Mouse (Mus musculus): ENCODE data around the gene Cpn2. TPM values are rescaled to one million over a fixed set of nuclear protein-coding genes. Genes with fewer than 3 reads are reported as not detected.
A peak's percentile ranks its signal among the peaks of the same experiment; 100 is the strongest.

Gene Cpn2
- polyA plus RNA-seq, 2 experiments = 2.8 to 4.8 TPM

GRCm38 (mm10) chr16:30244037-30244700, 23.1 kb downstream of the Cpn2 start:
- ATAC-seq (ENCODE audit: insufficient read depth) (no peak), DNase-seq (ENCODE audit: low read depth in 3 of 3, low spot score in 3 of 3) (no peak)
- TF ChIP-seq CTCF (IDR thresholded peaks at IDR 0.05; ENCODE audit: low read depth) = no peak
- no peak for TF ChIP-seq EP300 (IDR thresholded peaks at IDR 0.05; ENCODE audit: low read depth)
- Histone ChIP-seq H3K27ac (no peak overlapping the region), H3K9ac (replicated peaks) (no peak overlapping the region), H3K4me1 (replicated peaks; ENCODE audit: control insufficient read depth in 2 of 2, insufficient read depth in 2 of 2, low read length in 1 of 2) (peaks cover 0 to 4% of the 10 kb centered on the region in 2 experiments; a peak in 1 of 4 replicates), H3K9me3 (ENCODE audit: control insufficient read depth, low read length) (no peaks in the 10 kb centered on the region), H3K27me3 (ENCODE audit: control insufficient read depth, insufficient read depth, low read length) (no peaks in the 10 kb centered on the region), H3K36me3 (replicated peaks; ENCODE audit: control insufficient read depth, insufficient read depth, low read depth) (no peaks in the 10 kb centered on the region), H3K4me2 (ENCODE audit: low read depth) (no peak overlapping the region), H3K4me3 (ENCODE audit: insufficient read depth in 1 of 2, low read depth in 2 of 2, low read length in 2 of 2) (no peak overlapping the region)
- 60% methylated on average over 12 of the region's 12 CpGs for WGBS (ENCODE audit: insufficient replicate concordance)

DNA sequence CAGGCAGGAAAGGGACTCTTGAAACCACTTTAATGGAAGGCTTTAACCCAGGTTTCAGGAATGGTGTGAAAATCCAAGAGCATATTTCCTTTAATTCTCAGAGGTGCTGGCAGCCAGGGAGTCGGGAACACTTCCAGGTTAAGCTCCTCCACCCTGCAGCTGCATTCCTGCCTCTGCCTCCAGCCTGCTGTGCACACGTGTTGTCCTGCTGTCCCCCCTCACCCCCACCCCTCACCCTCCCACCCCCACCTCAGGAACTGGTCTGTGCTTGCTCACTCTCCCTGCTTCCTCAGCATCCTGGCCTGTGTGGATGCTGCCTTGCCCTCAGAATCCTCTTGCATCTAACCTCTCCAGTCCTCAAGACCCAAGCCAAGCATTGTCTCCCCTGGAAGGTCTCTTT, 25.7 kb downstream of the Cpn2 start:
- 22% methylated on average over 2 of the region's 2 CpGs for WGBS (ENCODE audit: insufficient replicate concordance)
- ATAC-seq (ENCODE audit: insufficient read depth) = no peak
- Histone ChIP-seq H3K9me3 (ENCODE audit: control insufficient read depth, low read length) (no peaks in the 10 kb centered on the region), H3K9ac (replicated peaks) (no peak overlapping the region), H3K4me2 (ENCODE audit: low read depth) (no peak overlapping the region), H3K27me3 (ENCODE audit: control insufficient read depth, insufficient read depth, low read length) (no peaks in the 10 kb centered on the region), H3K4me3 (ENCODE audit: insufficient read depth in 1 of 2, low read depth in 2 of 2, low read length in 2 of 2) (no peak overlapping the region), H3K27ac (no peak overlapping the region), H3K4me1 (replicated peaks; ENCODE audit: control insufficient read depth in 2 of 2, insufficient read depth in 2 of 2, low read length in 1 of 2) (peaks cover 0 to 4% of the 10 kb centered on the region in 2 experiments; a peak in 1 of 4 replicates), H3K36me3 (replicated peaks; ENCODE audit: control insufficient read depth, insufficient read depth, low read depth) (no peaks in the 10 kb centered on the region)
- TF ChIP-seq CTCF (IDR thresholded peaks at IDR 0.05; ENCODE audit: low read depth) = no peak
- no peak for TF ChIP-seq EP300 (IDR thresholded peaks at IDR 0.05; ENCODE audit: low read depth)
- no peak for DNase-seq (ENCODE audit: low read depth in 3 of 3, low spot score in 3 of 3)

- H3K27ac ChIP-seq = no peak overlapping the region
- no peak overlapping the region for H3K4me3 ChIP-seq (ENCODE audit: insufficient read depth in 1 of 2, low read depth in 2 of 2, low read length in 2 of 2)
- H3K4me2 ChIP-seq (ENCODE audit: low read depth) = no peak overlapping the region
- no peak overlapping the region for H3K9ac ChIP-seq (replicated peaks)
- DNase-seq (ENCODE audit: low read depth in 3 of 3, low spot score in 3 of 3) (peak; percentile 17 to 24 (median 22)), ATAC-seq (ENCODE audit: insufficient read depth) (peak; percentile 74)
- peaks cover 0 to 4% of the 10 kb centered on the region in 2 experiments; a peak in 1 of 4 replicates for H3K4me1 ChIP-seq (replicated peaks; ENCODE audit: control insufficient read depth in 2 of 2, insufficient read depth in 2 of 2, low read length in 1 of 2)
- peaks cover 3% of the 10 kb centered on the region for H3K27me3 ChIP-seq (ENCODE audit: control insufficient read depth, insufficient read depth, low read length)
- TF ChIP-seq CTCF (IDR thresholded peaks at IDR 0.05; ENCODE audit: low read depth) (no peak), EP300 (IDR thresholded peaks at IDR 0.05; ENCODE audit: low read depth) (no peak)
- H3K9me3 ChIP-seq (ENCODE audit: control insufficient read depth, low read length) = no peaks in the 10 kb centered on the region
- 46% methylated on average over 6 of the region's 6 CpGs for WGBS (ENCODE audit: insufficient replicate concordance)
- H3K36me3 ChIP-seq (replicated peaks; ENCODE audit: control insufficient read depth, insufficient read depth, low read depth) = no peaks in the 10 kb centered on the region
Measured at GRCm38 (mm10) chr16:30238791-30239190, 28.5 kb downstream of the Cpn2 start.

DNA sequence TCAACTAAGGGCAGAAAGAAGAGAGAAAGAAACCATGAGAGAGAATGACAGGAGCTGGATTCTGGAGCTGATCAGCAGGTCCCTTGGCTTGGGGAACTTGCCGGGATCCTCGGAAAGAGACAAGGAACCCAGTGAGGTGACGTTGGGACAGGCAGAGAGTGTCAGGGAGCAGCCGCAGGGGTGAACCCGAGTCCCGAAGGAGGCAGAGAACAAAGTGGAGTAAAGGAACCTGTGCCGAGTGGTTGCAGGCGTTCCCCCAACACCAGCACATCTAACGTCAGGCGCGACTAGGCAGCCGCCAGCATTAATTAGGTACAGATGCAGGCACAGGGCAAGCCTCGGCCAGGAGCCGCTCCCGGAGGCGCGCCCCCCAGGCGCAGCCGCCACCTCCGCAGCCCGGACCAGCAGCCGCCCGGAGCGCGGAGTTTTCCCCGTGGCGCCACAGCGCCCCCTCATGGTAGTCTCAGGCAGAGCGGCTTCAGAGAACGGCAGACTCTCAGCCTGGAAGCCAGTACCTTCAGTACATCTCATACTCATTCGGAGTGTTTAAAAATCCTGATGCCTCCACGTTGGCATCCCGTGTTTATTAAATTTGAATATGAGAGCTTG, 31.1 kb downstream of the Cpn2 start:
- DNase-seq (ENCODE audit: low read depth in 3 of 3, low spot score in 3 of 3) (peak; percentile 22 to 29 (median 22)), ATAC-seq (ENCODE audit: insufficient read depth) (no peak)
- Histone ChIP-seq H3K9me3 (ENCODE audit: control insufficient read depth, low read length) (no peaks in the 10 kb centered on the region), H3K4me2 (ENCODE audit: low read depth) (peak overlapping the region; percentile 52), H3K36me3 (replicated peaks; ENCODE audit: control insufficient read depth, insufficient read depth, low read depth) (no peaks in the 10 kb centered on the region), H3K4me1 (replicated peaks; ENCODE audit: control insufficient read depth in 2 of 2, insufficient read depth in 2 of 2, low read length in 1 of 2) (peaks cover 0 to 1% of the 10 kb centered on the region in 2 experiments; a peak in 1 of 4 replicates), H3K27ac (no peak overlapping the region), H3K27me3 (ENCODE audit: control insufficient read depth, insufficient read depth, low read length) (peaks cover 3% of the 10 kb centered on the region), H3K4me3 (ENCODE audit: insufficient read depth in 1 of 2, low read depth in 2 of 2, low read length in 2 of 2) (peak overlapping the region; percentile 24 to 42; a peak in 3 of 4 replicates), H3K9ac (replicated peaks) (no peak overlapping the region)
- 3% methylated on average over 32 of the region's 33 CpGs for WGBS (ENCODE audit: insufficient replicate concordance)
- TF ChIP-seq EP300 (IDR thresholded peaks at IDR 0.05; ENCODE audit: low read depth) (no peak), CTCF (IDR thresholded peaks at IDR 0.05; ENCODE audit: low read depth) (peak; percentile 83)

GRCm38 (mm10) chr16:30235577-30235976, 31.7 kb downstream of the Cpn2 start:
- TF ChIP-seq EP300 (IDR thresholded peaks at IDR 0.05; ENCODE audit: low read depth) (no peak), CTCF (IDR thresholded peaks at IDR 0.05; ENCODE audit: low read depth) (no peak)
- H3K4me2 ChIP-seq (ENCODE audit: low read depth) = peak overlapping the region; percentile 52; the same call in 1 of the 2 replicates
- DNase-seq (ENCODE audit: low read depth in 3 of 3, low spot score in 3 of 3) (no peak), ATAC-seq (ENCODE audit: insufficient read depth) (no peak)
- no peak overlapping the region for H3K27ac ChIP-seq
- H3K9me3 ChIP-seq (ENCODE audit: control insufficient read depth, low read length) = no peaks in the 10 kb centered on the region
- no peak overlapping the region for H3K4me3 ChIP-seq (ENCODE audit: insufficient read depth in 1 of 2, low read depth in 2 of 2, low read length in 2 of 2)
- H3K36me3 ChIP-seq (replicated peaks; ENCODE audit: control insufficient read depth, insufficient read depth, low read depth) = no peaks in the 10 kb centered on the region
- peaks cover 0 to 1% of the 10 kb centered on the region in 2 experiments; a peak in 1 of 4 replicates for H3K4me1 ChIP-seq (replicated peaks; ENCODE audit: control insufficient read depth in 2 of 2, insufficient read depth in 2 of 2, low read length in 1 of 2)
- 48% methylated on average over 2 of the region's 2 CpGs for WGBS (ENCODE audit: insufficient replicate concordance)
- peaks cover 3% of the 10 kb centered on the region for H3K27me3 ChIP-seq (ENCODE audit: control insufficient read depth, insufficient read depth, low read length)
- H3K9ac ChIP-seq (replicated peaks) = no peak overlapping the region

All from liver, embryonic 14.5 days (tissue).